Mouse (Mus musculus) ES-E14 (cell line): ENCODE measurements at regions not wholly inside any gene's neighbourhood (a gene's known extent, or its start where the extent isn't known, plus 50 kb on each side); places are given as distances from the start of the nearest gene placed in this dataset.

Experiments used
- DNase-seq: peaks from one replicate; pipeline ENCODE4 v3.0.0-alpha.2; 2013; ENCODE audit warnings: low read depth, low spot score
- H3K27ac ChIP-seq: 2 replicates; pipeline ENCODE4 v1.5.1; 2012; ENCODE audit warnings: low read depth, mild to moderate bottlenecking, low read length, moderate library complexity, mixed read lengths; ENCODE audit not compliant: poor library complexity, insufficient read depth, severe bottlenecking
- H3K36me3 ChIP-seq: 2 replicates; pipeline ENCODE4 v1.6.1; 2012; ENCODE audit warnings: mild to moderate bottlenecking, low read length, moderate library complexity, mixed read lengths; ENCODE audit not compliant: control insufficient read depth, poor library complexity, insufficient read depth, severe bottlenecking
- H3K4me1 ChIP-seq, 2 experiments: fragments of 150-350 bp in 1 of 2; sonication (generic) in 1 of 2; 2 replicates each; pipeline ENCODE4 v1.6.1; 2012; ENCODE audit warnings: low read length in 2 of 2, mild to moderate bottlenecking in 1 of 2, mixed read lengths in 1 of 2; ENCODE audit not compliant: control insufficient read depth in 2 of 2, insufficient read depth in 2 of 2, poor library complexity in 1 of 2
- H3K4me3 ChIP-seq, 2 experiments: fragments of 150-350 bp in 1 of 2; sonication (generic) in 1 of 2; 2 replicates each; pipeline ENCODE4 v1.5.1; 2012; ENCODE audit warnings: low read length in 2 of 2, low read depth in 1 of 2, mild to moderate bottlenecking in 1 of 2, mixed read lengths in 1 of 2; ENCODE audit not compliant: insufficient read depth in 1 of 2, poor library complexity in 1 of 2, severe bottlenecking in 1 of 2
- H3K9ac ChIP-seq: 2 replicates; pipeline ENCODE4 v1.6.1; 2012; ENCODE audit warnings: low read depth, mild to moderate bottlenecking, low read length, mixed read lengths; ENCODE audit not compliant: poor library complexity, insufficient read depth, severe bottlenecking
- H3K9me3 ChIP-seq: fragments of 150-350 bp; sonication (generic); 2 replicates; pipeline ENCODE4 v1.6.1; 2012; ENCODE audit warnings: low read depth, mild to moderate bottlenecking, low read length; ENCODE audit not compliant: control insufficient read depth, insufficient read depth
- CHD2 ChIP-seq: IDR thresholded peaks from 2 replicates; pipeline ENCODE4 v1.6.1; 2014; ENCODE audit warnings: mild to moderate bottlenecking, low read depth, low read length, inconsistent platforms
- HCFC1 ChIP-seq: IDR thresholded peaks from 2 replicates; pipeline ENCODE4 v1.6.1; 2012; ENCODE audit warnings: low read length, inconsistent platforms, borderline replicate concordance; ENCODE audit not compliant: insufficient read depth
- MAFK ChIP-seq: IDR thresholded peaks from 2 replicates; pipeline ENCODE4 v1.6.1; 2014; ENCODE audit warnings: mild to moderate bottlenecking, low read depth, low read length, inconsistent platforms; ENCODE audit not compliant: insufficient read depth
- ZC3H11A ChIP-seq: IDR thresholded peaks from 2 replicates; pipeline ENCODE4 v1.6.1; 2012; ENCODE audit warnings: low read depth, mild to moderate bottlenecking, inconsistent platforms, low read length, borderline replicate concordance
- ZNF384 ChIP-seq: IDR thresholded peaks from 2 replicates; pipeline ENCODE4 v1.6.1; 2012; ENCODE audit warnings: low read depth, low read length, inconsistent platforms
- in situ Hi-C, 2 experiments: fragments of 600-800 bp; cut with MboI; formaldehyde crosslinking; loops; one replicate each; pipeline ENCODE4 v1.15.1; 2025; ENCODE audit warnings: low sequenced_read_pairs in 2 of 2, inconsistent platforms in 1 of 2; ENCODE audit not compliant: unreplicated experiment in 2 of 2

DNA sequence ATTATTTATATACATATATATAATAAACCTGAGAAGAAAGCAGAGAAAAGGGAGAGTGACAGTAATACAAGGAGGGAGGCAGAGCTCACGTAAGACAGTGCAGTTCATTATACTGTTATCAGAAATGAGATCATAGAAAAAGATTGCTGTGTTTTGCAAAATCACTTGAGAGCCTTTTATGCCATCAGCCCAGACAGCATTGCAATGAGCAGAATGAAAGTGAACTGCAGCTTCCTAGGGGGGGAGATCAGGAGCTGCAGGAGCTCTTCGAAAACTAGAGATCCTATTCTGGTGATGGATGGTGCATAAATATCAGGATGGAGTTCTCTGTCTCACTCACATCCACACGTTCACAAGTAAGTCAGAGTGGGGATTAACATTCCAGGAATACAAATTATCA, 401.6 kb upstream of the Tmprss15 start:
- in situ Hi-C loops: no loop called here
- TF ChIP-seq ZNF384: no peak
- no peak for TF ChIP-seq HCFC1
- no peak for TF ChIP-seq ZC3H11A
- TF ChIP-seq MAFK: no peak
- TF ChIP-seq CHD2: no peak
- DNase-seq: no peak
- Histone ChIP-seq H3K9me3 (no peaks in the 10 kb centered on the region), H3K4me3 (no peak overlapping the region), H3K36me3 (no peaks in the 10 kb centered on the region), H3K9ac (no peak overlapping the region), H3K27ac (no peak overlapping the region), H3K4me1 (no peaks in the 10 kb centered on the region)

DNA sequence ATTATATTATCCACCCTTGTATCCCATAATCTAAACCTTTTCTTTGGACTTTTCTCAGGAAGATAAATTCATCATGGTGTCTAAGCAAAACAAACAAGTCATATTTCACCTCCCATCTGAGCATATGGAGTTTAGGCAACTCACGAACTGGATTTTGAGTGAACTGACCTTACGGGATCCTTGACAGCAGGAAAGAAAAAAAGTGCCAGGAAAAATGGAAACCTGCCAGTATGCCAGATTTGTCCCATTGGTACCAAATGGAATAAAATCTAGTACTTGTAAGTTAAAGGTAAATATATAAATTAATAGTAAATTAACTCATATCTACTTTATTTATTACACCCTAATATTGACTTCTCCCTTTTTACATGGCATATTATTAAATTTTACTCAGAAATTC, 360.0 kb upstream of the Tmprss15 start:
- DNase-seq: no peak
- in situ Hi-C loops: no loop called here
- Histone ChIP-seq H3K4me1 (no peaks in the 10 kb centered on the region), H3K9ac (no peak overlapping the region), H3K36me3 (no peaks in the 10 kb centered on the region), H3K4me3 (no peak overlapping the region), H3K9me3 (no peaks in the 10 kb centered on the region), H3K27ac (no peak overlapping the region)
- no peak for TF ChIP-seq CHD2
- no peak for TF ChIP-seq ZC3H11A
- no peak for TF ChIP-seq HCFC1
- no peak for TF ChIP-seq MAFK
- TF ChIP-seq ZNF384: no peak

DNA sequence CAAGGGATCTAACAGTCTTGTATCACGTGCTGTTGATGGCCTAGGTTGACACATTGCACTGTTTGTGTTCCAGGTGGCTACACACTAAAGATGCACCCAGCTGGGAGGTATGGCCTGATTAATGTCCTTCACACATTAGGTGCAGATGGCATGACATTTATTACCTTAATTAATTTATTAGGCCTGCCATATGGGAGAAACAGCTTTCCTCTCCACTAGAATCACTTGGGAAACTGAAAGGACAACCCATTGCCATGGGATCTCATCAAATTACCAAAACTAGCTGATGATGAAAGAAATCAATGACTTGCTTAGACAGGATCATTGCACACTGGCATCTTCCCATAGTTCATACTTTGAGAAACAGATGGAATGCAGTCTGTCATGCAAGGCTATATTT, 358.8 kb upstream of the Tmprss15 start:
- Histone ChIP-seq H3K4me3 (no peak overlapping the region), H3K4me1 (no peaks in the 10 kb centered on the region), H3K9ac (no peak overlapping the region), H3K9me3 (no peaks in the 10 kb centered on the region), H3K27ac (no peak overlapping the region), H3K36me3 (no peaks in the 10 kb centered on the region)
- in situ Hi-C loops: no loop called here
- DNase-seq: no peak
- no peak for TF ChIP-seq HCFC1
- no peak for TF ChIP-seq CHD2

DNA sequence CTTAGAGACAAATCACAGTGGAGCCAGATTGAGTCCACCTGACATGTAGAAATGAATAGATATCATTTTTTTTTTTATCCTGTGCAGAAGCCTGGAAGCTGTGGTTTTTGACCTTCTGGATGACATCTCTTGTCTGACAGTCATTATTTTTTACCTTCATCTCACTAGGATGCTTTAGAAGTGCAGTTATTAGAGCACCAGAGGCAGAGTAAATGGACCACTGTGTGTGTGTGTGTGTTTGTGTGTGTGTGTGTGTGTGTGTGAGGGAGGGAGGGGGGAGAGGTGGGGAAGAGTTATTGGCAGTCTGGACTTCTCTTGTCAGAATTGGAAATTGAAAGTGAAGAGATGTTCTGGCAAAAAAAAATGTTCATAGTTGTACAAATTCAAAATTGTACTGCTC, 316.5 kb upstream of the Tmprss15 start:
- no peak overlapping the region for H3K4me3 ChIP-seq
- TF ChIP-seq ZC3H11A (no peak), HCFC1 (no peak), MAFK (no peak), ZNF384 (no peak), CHD2 (no peak)
- H3K36me3 ChIP-seq: no peaks in the 10 kb centered on the region
- in situ Hi-C loops: no loop called here
- H3K27ac ChIP-seq: no peak overlapping the region
- no peak overlapping the region for H3K9ac ChIP-seq
- H3K9me3 ChIP-seq: no peaks in the 10 kb centered on the region
- DNase-seq: no peak
- no peaks in the 10 kb centered on the region for H3K4me1 ChIP-seq

DNA sequence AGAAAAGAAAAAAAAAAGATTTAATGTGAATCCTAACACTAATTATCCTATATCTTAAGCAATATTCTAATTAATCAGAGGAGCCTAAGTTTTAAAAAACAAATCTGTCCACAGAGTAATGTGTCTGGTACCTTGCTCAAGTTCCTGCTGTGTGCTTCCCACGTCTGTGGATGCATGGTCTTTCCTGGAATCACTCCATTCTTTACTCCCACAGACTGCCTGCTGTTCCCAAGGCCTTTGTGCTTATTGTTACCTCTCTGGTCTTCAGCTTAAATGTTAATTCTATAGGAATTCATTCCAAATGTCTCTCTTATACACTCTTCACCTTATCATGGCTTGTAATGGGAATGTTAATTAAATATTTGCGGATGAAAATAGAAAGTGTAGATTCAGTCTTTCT, 315.3 kb upstream of the Tmprss15 start:
- no peaks in the 10 kb centered on the region for H3K4me1 ChIP-seq
- no peak for DNase-seq
- in situ Hi-C loops: no loop called here
- H3K36me3 ChIP-seq: no peaks in the 10 kb centered on the region
- H3K27ac ChIP-seq: no peak overlapping the region
- no peak overlapping the region for H3K4me3 ChIP-seq
- H3K9ac ChIP-seq: no peak overlapping the region
- no peak for TF ChIP-seq CHD2
- no peak for TF ChIP-seq ZNF384
- TF ChIP-seq HCFC1: no peak
- TF ChIP-seq MAFK: no peak
- TF ChIP-seq ZC3H11A: no peak
- no peaks in the 10 kb centered on the region for H3K9me3 ChIP-seq
